Mouse (Mus musculus): ENCODE measurements around the gene Gm7995.
"Not testable (repeated sequence)": the region's sequence is repeated elsewhere in the genome, so short reads cannot be mapped to it uniquely, and the experiment has no call there.

The Gm7995 gene

DNA sequence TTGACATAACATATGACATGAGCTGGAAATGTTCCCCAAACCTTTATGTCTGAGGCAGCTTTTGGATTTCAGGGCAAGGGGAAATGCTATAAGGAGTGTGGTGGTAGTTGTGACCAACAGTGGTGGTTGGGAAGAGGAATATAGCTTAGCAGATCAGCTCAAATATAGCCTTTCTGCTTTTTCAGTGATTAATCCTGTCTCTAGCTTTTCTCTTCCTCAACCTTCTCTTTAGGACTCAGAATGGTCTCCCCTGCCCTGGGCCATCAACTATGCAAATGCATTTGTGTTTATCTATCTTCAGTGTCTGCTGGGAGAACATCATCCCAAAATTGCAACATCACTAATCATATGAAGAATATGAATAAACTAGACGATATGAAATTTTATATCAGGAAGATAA lies at the start of gene Gm7995:
TSS of gene Gm7995 (plus strand) at position 301 of the 400 bp plus-strand sequence.
- in situ Hi-C loops (cut with MseI, MboI) = not testable (repeated sequence)

DNA sequence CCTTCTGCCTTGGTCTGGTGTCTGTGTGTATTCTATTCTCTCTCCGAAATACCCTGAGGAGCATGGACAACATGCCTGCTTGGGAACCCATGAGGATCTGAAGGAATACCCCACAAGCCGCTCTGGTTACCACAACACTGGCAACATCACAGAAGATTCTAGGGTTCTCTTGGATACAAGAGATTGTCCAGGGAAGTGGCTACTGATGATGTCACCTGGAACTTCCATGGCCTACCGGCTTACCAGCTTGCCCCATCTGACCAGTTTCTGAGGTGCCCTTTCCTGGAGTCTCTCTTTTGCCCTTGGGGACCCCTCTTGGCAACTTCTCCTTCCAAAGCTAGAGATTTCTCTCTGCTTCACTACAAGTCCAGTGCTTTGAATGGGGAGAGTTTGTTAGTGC lies 12.8 kb upstream of the Gm7995 start, which contains the start of gene Gm9611:
TSS of gene Gm9611 (minus strand) at position 101 of the 400 bp plus-strand sequence.
- in situ Hi-C loops (cut with MseI, MboI) = not testable (repeated sequence)

Data from mouse trophoblast stem cell (cell line).